Mouse (Mus musculus) spleen, adult 2 months (tissue): Measurements from ENCODE around the gene Gm3409. TPM values are rescaled to one million over a fixed set of nuclear protein-coding genes. Genes with fewer than 3 reads are reported as not detected.
"Not testable (repeated sequence)": the region's sequence is repeated elsewhere in the genome, so short reads cannot be mapped to it uniquely, and the experiment has no call there.

ENCODE experiments used
- DNase-seq, 2 experiments: peaks; one replicate each; pipeline versions ENCODE4 v3.0.0 to v3.0.0-alpha.2; 2012 to 2021; ENCODE audit warnings: low spot score in 2 of 2, low read depth in 1 of 2
- H3K27ac ChIP-seq: fragments of 200-500 bp; 2 replicates; pipeline ENCODE4 v1.5.1; 2012; ENCODE audit warnings: low read length, inconsistent platforms; ENCODE audit not compliant: insufficient read depth
- H3K27me3 ChIP-seq: fragments of 200-500 bp; 2 replicates; pipeline ENCODE4 v1.6.1; 2012; ENCODE audit warnings: mild to moderate bottlenecking, moderate library complexity, low read length, inconsistent platforms; ENCODE audit not compliant: control insufficient read depth, insufficient read depth
- H3K36me3 ChIP-seq: fragments of 200-500 bp; 2 replicates; pipeline ENCODE4 v1.6.1; 2012; ENCODE audit warnings: mild to moderate bottlenecking, low read length, inconsistent platforms; ENCODE audit not compliant: control insufficient read depth, insufficient read depth
- H3K4me1 ChIP-seq: fragments of 200-500 bp; 2 replicates; pipeline ENCODE4 v1.6.1; 2011; ENCODE audit warnings: inconsistent platforms; ENCODE audit not compliant: control insufficient read depth, insufficient read depth, insufficient read length
- H3K4me3 ChIP-seq: fragments of 200-500 bp; 2 replicates; pipeline ENCODE4 v1.5.1; 2011; ENCODE audit warnings: mild to moderate bottlenecking, inconsistent platforms; ENCODE audit not compliant: insufficient read depth, insufficient read length; ENCODE audit errors: extremely low read depth
- CTCF ChIP-seq: fragments of 200-500 bp; IDR thresholded peaks from 2 replicates; pipeline ENCODE4 v1.5.1; 2011; ENCODE audit warnings: mild to moderate bottlenecking, inconsistent platforms; ENCODE audit not compliant: insufficient read depth, insufficient read length, insufficient replicate concordance; ENCODE audit errors: extremely low read depth
- POLR2A ChIP-seq: fragments of 200-500 bp; IDR thresholded peaks from 2 replicates; pipeline ENCODE4 v1.6.1; 2011; ENCODE audit warnings: low read depth, low read length, inconsistent platforms
- WGBS: fragments of 180-500 bp; shearing (Covaris S2); methylation state at CpG from one replicate; pipeline ENCODE4 v1.1.7; 2018; 5-methylcytosine and 5-hydroxymethylcytosine counted together
- polyA plus RNA-seq: library from polyadenylated mRNA; depleted of rRNA; stranded (reverse); fragments of >200 nt; gene quantifications from 2 replicates; pipeline ENCODE4 v1.2.3, GENCODE M21; 2012

Gm3409 gene
- polyA plus RNA-seq, 1 experiment, result not detected

DNA sequence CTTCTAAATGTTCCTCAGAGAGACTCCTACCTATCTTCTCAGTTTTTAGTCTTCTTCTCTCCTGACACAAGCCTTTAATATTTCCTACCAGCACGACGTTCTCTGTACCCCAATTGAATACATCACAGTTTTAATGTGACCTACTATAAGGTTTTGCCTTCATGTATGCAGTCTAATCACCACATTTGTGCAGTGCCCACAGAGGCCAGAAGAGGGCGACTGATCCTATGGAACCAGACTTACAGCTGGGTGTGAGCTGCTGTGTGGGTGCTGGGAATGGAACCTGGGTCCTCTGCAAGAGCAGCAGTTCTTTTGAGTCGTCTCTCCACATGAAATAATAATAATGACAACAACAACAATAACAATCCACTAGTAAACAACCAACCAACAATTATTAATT is 29.6 kb downstream of the Gm3409 start:
- H3K4me1 ChIP-seq, result no peaks in the 10 kb centered on the region
- H3K27me3 ChIP-seq, result no peaks in the 10 kb centered on the region
- WGBS, result 61% methylated on average over 4 of the region's 4 CpGs
- TF ChIP-seq POLR2A (no peak), CTCF (no peak; the same call in 1 of the 2 replicates)
- no peaks in the 10 kb centered on the region for H3K36me3 ChIP-seq
- no peak for DNase-seq
- no peak overlapping the region for H3K27ac ChIP-seq
- H3K4me3 ChIP-seq, result no peak overlapping the region

DNA sequence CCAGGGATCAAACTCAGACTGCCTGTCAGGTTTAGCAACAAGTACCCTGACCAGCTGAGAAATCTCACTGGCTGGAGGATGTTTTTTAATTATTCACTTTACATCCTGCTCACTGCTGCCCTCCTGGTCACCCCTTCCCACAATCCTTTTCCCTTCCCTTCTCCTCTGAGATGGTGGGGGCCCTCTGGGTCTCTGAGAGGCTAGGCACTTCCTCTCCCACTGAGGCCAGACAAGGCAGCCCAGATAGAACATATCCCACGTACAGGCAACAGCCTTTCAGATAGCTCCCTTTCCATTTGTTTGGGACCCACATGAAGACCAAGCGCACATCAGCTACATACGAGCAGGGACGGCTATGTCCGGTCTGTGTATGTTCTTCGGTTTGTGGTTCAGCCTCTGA is 32.7 kb downstream of the Gm3409 start:
- 66% methylated on average over 6 of the region's 6 CpGs for WGBS
- not testable (repeated sequence) for DNase-seq, H3K36me3 ChIP-seq, H3K27ac ChIP-seq, H3K4me1 ChIP-seq, H3K27me3 ChIP-seq, H3K4me3 ChIP-seq

DNA sequence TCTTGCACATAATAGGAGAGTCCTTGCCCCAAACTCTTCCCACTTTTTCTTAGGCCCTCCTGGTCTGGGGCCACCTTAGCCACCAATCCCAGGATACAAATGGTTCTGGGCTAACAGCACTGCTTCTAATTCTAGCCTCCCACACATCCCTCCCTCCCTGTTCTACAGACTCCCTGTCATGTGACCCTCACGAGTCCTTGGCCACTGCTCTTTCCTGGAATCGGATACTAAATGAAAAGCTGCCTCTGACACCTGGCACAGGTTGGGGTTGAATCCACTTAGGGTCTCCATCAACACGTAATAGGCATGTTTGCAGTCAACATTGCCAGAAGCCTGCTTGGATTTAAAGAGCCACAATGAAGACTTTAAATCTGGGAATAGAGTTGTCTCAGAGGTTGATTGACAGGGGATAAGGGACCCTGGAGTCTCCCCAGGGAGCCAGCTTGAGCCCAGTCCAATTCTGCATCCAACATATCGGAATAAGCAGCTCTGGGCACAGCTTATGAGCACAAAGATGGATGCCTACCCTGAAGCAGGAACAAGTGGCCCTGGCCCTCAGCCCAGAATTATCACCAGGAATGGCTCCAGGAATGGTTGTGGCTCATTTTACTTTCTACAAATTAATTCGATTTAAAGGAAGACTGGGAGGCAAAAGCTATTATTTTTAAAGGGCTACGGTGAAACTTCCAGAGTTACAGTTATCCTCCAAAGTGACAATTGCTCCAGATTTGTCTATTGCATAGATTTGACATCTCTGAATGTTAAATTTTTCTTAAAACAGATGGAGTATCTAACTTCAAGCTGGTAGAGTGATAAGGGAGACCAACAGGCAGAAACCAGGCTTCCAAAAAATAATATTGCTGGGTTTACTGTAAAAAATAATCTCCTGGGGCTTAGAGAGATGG is 34.6 kb downstream of the Gm3409 start:
- H3K27me3 ChIP-seq, H3K27ac ChIP-seq, H3K36me3 ChIP-seq, DNase-seq, H3K4me3 ChIP-seq, H3K4me1 ChIP-seq: not testable (repeated sequence)
- WGBS, result 72% methylated on average over 6 of the region's 6 CpGs

DNA sequence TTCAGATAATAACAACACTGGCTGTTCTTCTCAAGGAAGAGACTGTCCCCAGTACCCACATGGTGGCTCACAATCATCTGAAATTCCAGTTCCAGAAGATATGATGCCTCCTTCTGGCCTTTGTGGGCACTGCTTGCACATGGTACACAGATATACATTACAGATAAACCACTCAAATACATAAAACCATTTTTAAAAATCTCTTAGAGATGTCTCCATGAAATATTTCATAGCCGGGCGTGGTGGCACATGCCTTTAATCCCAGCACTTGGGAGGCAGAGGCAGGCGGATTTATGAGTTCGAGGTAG is 35.2 kb downstream of the Gm3409 start:
- not testable (repeated sequence) for H3K36me3 ChIP-seq, H3K27ac ChIP-seq, H3K27me3 ChIP-seq, DNase-seq, H3K4me3 ChIP-seq, H3K4me1 ChIP-seq
- WGBS, result 91% methylated on average over 4 of the region's 4 CpGs

DNA sequence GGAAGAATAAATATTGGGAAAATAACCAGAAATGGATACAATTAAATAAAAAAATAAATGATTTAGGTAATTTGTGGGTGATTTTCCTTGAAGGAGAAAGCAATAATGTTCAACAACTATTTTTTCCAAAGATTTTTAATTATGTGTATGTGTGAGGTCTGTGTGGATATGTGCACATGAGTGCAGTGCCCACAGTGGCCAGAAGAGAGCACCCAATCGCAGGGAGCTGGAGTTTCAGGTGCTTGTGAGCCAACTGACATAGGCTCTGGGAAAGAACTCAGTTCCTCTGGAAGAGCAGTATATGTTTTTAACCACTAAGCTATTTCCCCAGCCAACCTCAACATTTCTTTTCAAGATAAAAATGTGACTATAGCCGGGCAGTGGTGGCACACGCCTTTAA is 39.2 kb downstream of the Gm3409 start:
- H3K4me3 ChIP-seq, result no peak overlapping the region
- no peak overlapping the region for H3K27ac ChIP-seq
- no peaks in the 10 kb centered on the region for H3K27me3 ChIP-seq
- no peak for DNase-seq
- TF ChIP-seq POLR2A (no peak), CTCF (no peak)
- H3K4me1 ChIP-seq, result no peaks in the 10 kb centered on the region
- WGBS, result 87% methylated on average over 3 of the region's 3 CpGs
- no peaks in the 10 kb centered on the region for H3K36me3 ChIP-seq

DNA sequence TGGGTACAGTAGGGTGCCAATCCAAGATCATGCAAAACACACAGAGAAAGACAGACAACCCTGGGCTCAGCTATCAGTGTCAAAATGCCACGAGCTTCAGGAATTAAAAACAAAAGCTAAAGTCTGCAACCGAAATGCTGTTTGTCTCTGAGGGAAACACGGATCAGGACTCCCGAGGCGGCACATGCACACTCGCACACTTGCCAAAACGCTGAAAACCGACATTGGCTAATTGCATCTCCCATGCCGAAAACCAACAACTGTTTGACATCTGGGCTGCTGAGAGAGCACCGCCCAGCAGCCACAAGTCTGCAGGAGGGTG is 46.7 kb downstream of the Gm3409 start:
- no peak for DNase-seq
- Histone ChIP-seq H3K27me3 (peaks cover 5% of the 10 kb centered on the region), H3K27ac (no peak overlapping the region), H3K4me1 (peaks cover 2% of the 10 kb centered on the region), H3K4me3 (peak overlapping the region; percentile 42; the same call in 1 of the 2 replicates), H3K36me3 (no peaks in the 10 kb centered on the region)
- no peak for TF ChIP-seq CTCF
- TF ChIP-seq POLR2A, result no peak
- 5% methylated on average over 10 of the region's 10 CpGs for WGBS

DNA sequence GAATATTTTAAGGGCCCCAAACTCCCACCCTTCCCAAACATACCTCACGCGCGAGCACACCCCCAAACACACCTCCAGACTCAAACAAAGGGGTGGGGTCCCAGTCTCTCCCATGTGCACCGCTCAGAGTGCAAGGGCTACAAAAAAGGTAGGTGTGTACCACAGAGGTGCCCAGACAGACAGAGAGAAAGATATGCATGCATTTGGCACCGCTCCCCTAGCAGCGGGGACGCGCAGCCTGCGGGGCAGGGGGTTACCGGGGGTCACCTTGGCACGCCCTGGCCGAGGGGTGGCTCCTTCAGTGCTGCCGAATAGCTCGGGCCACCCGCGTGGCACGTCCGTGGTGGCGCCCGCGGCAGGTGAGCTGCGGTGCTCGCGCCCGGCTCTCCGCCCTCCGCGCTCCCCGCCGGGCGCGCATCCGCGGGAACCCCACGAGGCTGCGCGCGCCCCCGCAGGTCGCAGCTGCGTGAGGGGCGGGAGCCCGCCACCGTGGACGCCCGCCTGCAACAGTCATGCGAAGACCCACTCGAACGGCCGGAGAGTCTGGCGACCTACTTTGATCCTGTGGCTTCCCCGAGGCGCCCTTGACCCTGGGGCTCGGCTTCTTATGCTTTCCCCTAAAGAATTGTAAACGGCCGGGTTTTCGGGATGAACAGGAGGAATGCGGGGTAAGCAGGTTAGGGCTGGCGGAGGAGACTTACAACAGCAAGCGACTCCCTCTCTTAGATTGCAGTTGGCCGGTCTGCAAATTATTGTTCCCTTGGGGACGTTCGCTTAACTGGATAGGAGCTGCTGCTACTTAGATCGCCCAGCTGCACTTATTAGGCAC is 47.2 kb downstream of the Gm3409 start, which contains the start of gene Gpr12:
Gene Gpr12, minus strand, starts transcription at position 762 of the 829 bp plus-strand sequence.
- Histone ChIP-seq H3K4me1 (peaks cover 2% of the 10 kb centered on the region), H3K27me3 (peaks cover 5% of the 10 kb centered on the region), H3K27ac (no peak within 1 kb of the TSS), H3K4me3 (peak within 1 kb of the TSS; percentile 42; the same call in 1 of the 2 replicates), H3K36me3 (no peaks in the 10 kb centered on the region)
- 1% methylated on average over 63 of the region's 64 CpGs for WGBS
- TF ChIP-seq CTCF (no peak), POLR2A (no peak)
- no peak for DNase-seq
